Mouse (Mus musculus): ENCODE data around the gene Kpnb1. TPM values are rescaled to one million over a fixed set of nuclear protein-coding genes. Genes with fewer than 3 reads are reported as not detected.
A peak's percentile ranks its signal among the peaks of the same experiment; 100 is the strongest.

Kpnb1 gene
- polyA plus RNA-seq, 1 experiment from 2014 or later, result 39.0 TPM

DNA sequence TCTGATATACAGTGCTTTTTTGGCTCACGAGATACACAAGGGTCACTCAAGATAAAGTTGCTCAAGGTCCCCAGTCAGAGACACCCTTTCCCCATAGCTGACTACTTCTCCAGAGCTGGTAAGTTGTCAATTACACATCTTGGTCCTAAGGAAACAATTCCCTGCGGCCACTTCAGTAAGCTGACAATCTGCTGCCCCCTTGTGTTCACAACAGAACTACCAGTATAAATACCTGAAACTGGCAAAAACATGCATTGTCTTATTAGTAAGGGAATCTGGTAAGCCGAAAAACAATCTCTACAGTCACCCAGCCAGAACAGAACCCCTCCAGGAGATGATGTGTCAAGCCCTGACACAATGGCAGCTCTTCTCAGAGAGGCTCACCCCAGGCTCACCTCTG, 10.8 kb downstream of the Kpnb1 start:
- Histone ChIP-seq H3K4me3 (replicated peaks; ENCODE audit: low read length) (no peak overlapping the region), H3K27ac (ENCODE audit: low read length) (no peak overlapping the region), H3K4me2 (ENCODE audit: low read length) (no peak overlapping the region), H3K27me3 (replicated peaks; ENCODE audit: control insufficient read depth, insufficient read depth, low read length) (no peaks in the 10 kb centered on the region), H3K9ac (replicated peaks; ENCODE audit: low read depth, low read length) (no peak overlapping the region), H3K36me3 (ENCODE audit: control insufficient read depth, insufficient read depth) (peaks cover 68% of the 10 kb centered on the region), H3K9me3 (ENCODE audit: control insufficient read depth, low read length) (no peaks in the 10 kb centered on the region), H3K4me1 (replicated peaks; ENCODE audit: control insufficient read depth, insufficient read depth, low read length) (no peaks in the 10 kb centered on the region)
- ATAC-seq, result no peak
- WGBS, result 43% methylated on average over 3 of the region's 3 CpGs

DNA sequence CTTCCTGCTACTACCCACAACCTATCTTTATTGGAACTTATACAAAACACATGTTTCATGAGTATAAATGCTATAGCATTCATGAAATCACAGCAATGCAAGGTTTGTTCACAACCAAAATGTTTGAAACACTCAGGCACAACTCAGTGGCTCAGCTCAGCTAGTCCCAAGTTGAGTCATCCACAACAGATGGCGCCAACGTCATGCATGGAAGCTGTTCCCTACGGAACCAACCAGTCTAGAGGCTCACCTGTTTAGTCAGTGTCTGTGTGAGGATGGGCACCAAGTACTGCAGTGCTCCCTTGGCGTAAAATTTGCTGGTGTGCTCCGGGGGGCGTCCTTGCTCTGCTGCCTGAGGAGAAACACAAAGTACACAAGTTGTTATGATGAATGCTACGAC, 12.2 kb downstream of the Kpnb1 start:
- ATAC-seq, result no peak
- WGBS, result 91% methylated on average over 7 of the region's 7 CpGs
- no peak overlapping the region for H3K27ac ChIP-seq (ENCODE audit: low read length)

DNA sequence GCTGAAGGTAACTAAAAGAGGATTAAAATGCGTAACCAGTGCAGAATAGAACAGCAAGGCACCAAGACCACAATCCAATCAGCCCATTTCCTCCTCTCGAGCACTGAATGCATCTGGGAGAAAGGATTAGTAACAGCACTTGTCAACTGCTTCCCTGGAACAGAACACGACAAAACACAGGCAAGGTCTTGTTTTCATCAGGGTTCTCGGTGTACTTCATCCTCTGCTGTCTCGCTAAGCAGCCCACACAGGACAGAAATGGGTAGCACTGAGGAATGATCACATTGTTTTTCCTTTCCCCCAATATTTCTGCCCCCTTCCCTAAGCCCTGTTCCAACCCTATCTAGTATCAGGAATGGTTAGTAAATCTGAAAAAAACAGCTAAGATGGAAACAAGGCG, 27.3 kb downstream of the Kpnb1 start:
- H3K9me3 ChIP-seq (ENCODE audit: control insufficient read depth, low read length), result no peaks in the 10 kb centered on the region
- no peaks in the 10 kb centered on the region for H3K27me3 ChIP-seq (replicated peaks; ENCODE audit: control insufficient read depth, insufficient read depth, low read length)
- no peak overlapping the region for H3K4me2 ChIP-seq (ENCODE audit: low read length)
- 52% methylated on average over 6 of the region's 6 CpGs for whole genome bisulfite sequencing
- no peak overlapping the region for H3K4me3 ChIP-seq (replicated peaks; ENCODE audit: low read length)
- H3K36me3 ChIP-seq (ENCODE audit: control insufficient read depth, insufficient read depth), result peaks cover 39% of the 10 kb centered on the region
- no peak overlapping the region for H3K27ac ChIP-seq (ENCODE audit: low read length)
- ATAC-seq, result no peak
- H3K9ac ChIP-seq (replicated peaks; ENCODE audit: low read depth, low read length), result no peak overlapping the region
- H3K4me1 ChIP-seq (replicated peaks; ENCODE audit: control insufficient read depth, insufficient read depth, low read length), result no peaks in the 10 kb centered on the region

More for the DNA sequence above, 12.2 kb downstream of the Kpnb1 start:
- no peaks in the 10 kb centered on the region for H3K27me3 ChIP-seq (replicated peaks; ENCODE audit: control insufficient read depth, insufficient read depth, low read length)
- H3K4me3 ChIP-seq (replicated peaks; ENCODE audit: low read length), result no peak overlapping the region
- H3K36me3 ChIP-seq (ENCODE audit: control insufficient read depth, insufficient read depth), result peaks cover 71% of the 10 kb centered on the region
- H3K9ac ChIP-seq (replicated peaks; ENCODE audit: low read depth, low read length), result no peak overlapping the region
- no peaks in the 10 kb centered on the region for H3K4me1 ChIP-seq (replicated peaks; ENCODE audit: control insufficient read depth, insufficient read depth, low read length)
- H3K4me2 ChIP-seq (ENCODE audit: low read length), result no peak overlapping the region
- no peaks in the 10 kb centered on the region for H3K9me3 ChIP-seq (ENCODE audit: control insufficient read depth, low read length)

DNA sequence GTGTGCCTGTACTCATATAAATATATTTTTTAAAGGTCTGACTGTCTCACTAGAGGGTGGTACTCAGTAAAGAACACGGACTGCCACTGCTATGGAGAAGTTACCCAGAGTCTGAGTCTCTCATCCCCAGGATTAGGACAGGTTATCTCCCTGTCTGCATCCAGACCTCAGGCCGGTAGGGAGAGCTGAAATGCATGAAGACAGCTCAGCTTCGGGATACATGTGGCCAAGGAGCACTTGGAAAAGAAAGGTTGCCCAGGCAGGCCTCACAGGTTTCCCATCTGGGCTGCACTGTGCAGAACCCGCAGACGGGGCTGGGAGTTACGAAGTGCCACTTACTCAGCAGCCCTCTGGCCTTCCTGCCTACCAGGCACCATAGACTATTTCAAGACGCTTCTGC, 30.7 kb downstream of the Kpnb1 start:
- Histone ChIP-seq H3K9ac (replicated peaks; ENCODE audit: low read depth, low read length) (no peak overlapping the region), H3K4me2 (ENCODE audit: low read length) (no peak overlapping the region), H3K27me3 (replicated peaks; ENCODE audit: control insufficient read depth, insufficient read depth, low read length) (no peaks in the 10 kb centered on the region), H3K4me3 (replicated peaks; ENCODE audit: low read length) (no peak overlapping the region), H3K27ac (ENCODE audit: low read length) (no peak overlapping the region), H3K36me3 (ENCODE audit: control insufficient read depth, insufficient read depth) (peaks cover 20% of the 10 kb centered on the region; the same call in 1 of the 2 replicates), H3K9me3 (ENCODE audit: control insufficient read depth, low read length) (no peaks in the 10 kb centered on the region), H3K4me1 (replicated peaks; ENCODE audit: control insufficient read depth, insufficient read depth, low read length) (peaks cover 8% of the 10 kb centered on the region)
- WGBS, result 74% methylated on average over 7 of the region's 7 CpGs
- no peak for ATAC-seq

DNA sequence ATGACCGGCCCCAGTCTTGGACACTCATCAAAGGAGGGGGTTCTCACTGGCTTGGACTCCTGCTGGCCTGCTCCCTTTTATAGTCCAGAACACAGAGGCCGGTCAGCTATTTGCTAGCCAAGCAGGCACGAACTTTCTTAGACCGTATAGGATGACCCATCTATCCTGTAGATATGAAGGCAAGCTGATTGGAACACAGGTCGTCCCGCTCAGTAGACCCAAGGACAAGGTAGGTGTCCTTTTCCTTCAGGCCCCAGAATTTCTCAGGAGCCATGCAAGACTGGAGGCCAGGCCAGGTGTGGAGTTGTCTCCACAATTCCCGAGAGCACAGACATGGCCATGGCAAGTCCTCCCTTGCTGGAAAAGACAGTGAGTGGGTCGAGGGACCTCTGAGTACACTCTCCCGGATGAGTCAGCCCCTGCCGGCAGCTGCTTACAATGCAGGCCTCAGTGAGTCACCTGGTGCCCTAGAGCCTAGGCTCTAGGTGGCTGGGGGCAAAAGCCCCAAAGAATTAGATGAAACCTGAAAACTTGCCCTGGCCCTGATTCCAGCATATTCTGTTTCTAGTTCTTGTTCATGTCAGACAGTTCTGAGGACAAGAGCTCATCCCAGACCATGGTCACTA, 34.9 kb downstream of the Kpnb1 start:
- Histone ChIP-seq H3K4me3 (replicated peaks; ENCODE audit: low read length) (no peak overlapping the region), H3K36me3 (ENCODE audit: control insufficient read depth, insufficient read depth) (peaks cover 2% of the 10 kb centered on the region; the same call in 1 of the 2 replicates), H3K9me3 (ENCODE audit: control insufficient read depth, low read length) (no peaks in the 10 kb centered on the region), H3K4me2 (ENCODE audit: low read length) (no peak overlapping the region; the same call in 1 of the 2 replicates), H3K27ac (ENCODE audit: low read length) (no peak overlapping the region), H3K4me1 (replicated peaks; ENCODE audit: control insufficient read depth, insufficient read depth, low read length) (peaks cover 22% of the 10 kb centered on the region), H3K9ac (replicated peaks; ENCODE audit: low read depth, low read length) (no peak overlapping the region), H3K27me3 (replicated peaks; ENCODE audit: control insufficient read depth, insufficient read depth, low read length) (no peaks in the 10 kb centered on the region)
- WGBS, result 15% methylated on average over 10 of the region's 10 CpGs
- no peak for ATAC-seq

DNA sequence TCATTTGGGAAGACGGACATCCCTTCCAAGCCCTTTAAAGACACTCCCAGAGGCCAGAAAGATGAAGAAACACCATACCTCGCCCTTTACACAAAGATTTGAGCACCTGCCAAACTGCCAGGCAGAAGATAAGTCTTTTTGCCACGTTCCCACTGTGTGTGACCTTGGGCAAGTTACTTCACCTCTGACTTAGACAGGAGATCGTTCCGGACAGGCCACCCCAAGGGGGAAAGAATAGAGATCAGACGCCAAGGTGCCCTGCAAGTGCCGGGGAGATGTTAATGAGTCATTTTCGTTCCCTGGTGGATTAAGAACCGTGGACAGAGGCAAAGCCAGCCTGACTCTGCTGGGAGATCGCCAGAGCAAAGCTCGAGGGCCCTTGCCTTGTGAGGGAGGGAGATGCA, 35.7 kb downstream of the Kpnb1 start:
- no peak for ATAC-seq
- peak overlapping the region; percentile 82 for H3K4me3 ChIP-seq (replicated peaks; ENCODE audit: low read length)
- no peaks in the 10 kb centered on the region for H3K9me3 ChIP-seq (ENCODE audit: control insufficient read depth, low read length)
- peaks cover 2% of the 10 kb centered on the region; the same call in 1 of the 2 replicates for H3K36me3 ChIP-seq (ENCODE audit: control insufficient read depth, insufficient read depth)
- no peaks in the 10 kb centered on the region for H3K27me3 ChIP-seq (replicated peaks; ENCODE audit: control insufficient read depth, insufficient read depth, low read length)
- H3K4me2 ChIP-seq (ENCODE audit: low read length), result peak overlapping the region; percentile 60
- no peak overlapping the region for H3K27ac ChIP-seq (ENCODE audit: low read length)
- peaks cover 22% of the 10 kb centered on the region for H3K4me1 ChIP-seq (replicated peaks; ENCODE audit: control insufficient read depth, insufficient read depth, low read length)
- peak overlapping the region; percentile 85 for H3K9ac ChIP-seq (replicated peaks; ENCODE audit: low read depth, low read length)
- WGBS, result 0% methylated on average over 11 of the region's 11 CpGs

DNA sequence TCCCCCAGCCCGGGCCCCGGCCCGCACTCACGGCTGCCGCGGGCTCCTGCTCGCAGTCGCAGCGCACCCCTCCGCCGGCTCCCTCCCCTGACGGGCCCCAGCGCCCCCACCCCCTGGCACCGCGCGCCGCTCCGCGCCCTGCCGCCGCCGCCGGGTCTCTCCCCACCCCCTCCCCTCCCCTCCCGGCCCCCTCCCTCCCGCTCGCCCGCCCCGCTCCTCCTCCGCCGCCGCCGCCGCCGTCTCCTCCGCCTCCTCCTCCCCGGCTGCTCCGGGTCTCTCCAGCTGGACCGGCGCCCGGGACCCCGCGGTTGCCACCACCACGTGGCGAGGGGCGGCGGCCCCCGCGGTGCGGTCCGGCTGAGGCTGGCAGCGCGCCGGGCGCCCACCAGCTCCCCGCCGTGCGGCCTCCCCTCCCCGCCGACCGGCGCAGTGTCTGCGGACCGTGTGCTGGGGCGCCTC, 36.3 kb downstream of the Kpnb1 start, which contains the start of gene Tbkbp1:
TSS of gene Tbkbp1 (minus strand) at position 153 of the 459 bp plus-strand sequence.
- WGBS, result 0% methylated on average over 22 of the region's 64 CpGs
- Histone ChIP-seq H3K4me2 (ENCODE audit: low read length) (peak within 1 kb of the TSS; percentile 60), H3K4me3 (replicated peaks; ENCODE audit: low read length) (peak within 1 kb of the TSS; percentile 82), H3K4me1 (replicated peaks; ENCODE audit: control insufficient read depth, insufficient read depth, low read length) (peaks cover 22% of the 10 kb centered on the region), H3K36me3 (ENCODE audit: control insufficient read depth, insufficient read depth) (peaks cover 2% of the 10 kb centered on the region; the same call in 1 of the 2 replicates), H3K27ac (ENCODE audit: low read length) (peak within 1 kb of the TSS; percentile 79), H3K9ac (replicated peaks; ENCODE audit: low read depth, low read length) (peak within 1 kb of the TSS; percentile 85), H3K9me3 (ENCODE audit: control insufficient read depth, low read length) (no peaks in the 10 kb centered on the region), H3K27me3 (replicated peaks; ENCODE audit: control insufficient read depth, insufficient read depth, low read length) (no peaks in the 10 kb centered on the region)
- ATAC-seq, result peak; percentile 39

DNA sequence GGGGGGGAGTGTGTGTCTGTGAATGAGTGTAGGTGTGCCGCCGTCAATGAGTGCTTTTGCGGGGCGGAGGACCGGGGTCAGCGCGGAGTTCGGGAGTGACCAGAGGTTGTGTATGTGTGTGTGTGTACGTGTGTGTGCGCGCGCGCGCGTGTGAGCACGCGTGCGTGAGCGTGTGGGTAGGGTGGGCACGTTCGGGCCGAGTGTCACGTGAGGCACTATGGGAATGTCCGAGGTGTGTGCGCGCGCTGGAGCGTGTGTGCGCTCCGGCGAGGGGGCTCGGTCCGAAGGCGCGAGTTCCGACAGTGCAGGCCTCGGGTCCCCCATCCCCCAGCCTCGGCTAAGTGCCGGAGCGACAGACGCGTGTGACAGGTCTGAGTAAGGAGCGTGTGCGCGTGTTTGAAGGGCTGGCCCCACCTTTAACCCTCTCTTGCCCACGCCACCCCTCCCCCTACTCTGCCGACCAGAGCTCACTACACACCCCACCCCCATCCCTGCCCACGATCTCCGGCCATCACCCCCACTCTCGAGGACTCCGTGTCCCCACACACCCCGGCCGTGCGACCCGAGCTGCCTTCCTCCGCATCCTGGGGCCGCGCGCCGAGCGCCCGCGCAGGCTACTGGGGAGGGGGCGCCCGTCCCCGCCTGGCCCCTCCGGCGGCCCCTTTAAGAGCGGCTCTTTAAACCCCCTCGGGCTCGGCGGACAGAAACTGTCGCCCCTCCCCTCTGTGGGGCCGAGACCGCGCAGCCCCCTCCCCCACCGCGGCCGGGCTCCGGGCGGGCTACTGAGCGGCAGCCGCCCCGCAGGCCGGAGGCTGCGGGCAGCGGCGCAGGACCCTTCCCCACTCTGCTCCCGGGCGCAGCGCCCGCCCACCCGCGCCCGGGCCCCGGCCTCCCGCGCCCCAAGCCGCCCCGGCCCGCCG, 37.0 kb downstream of the Kpnb1 start:
- peak overlapping the region; percentile 85 for H3K9ac ChIP-seq (replicated peaks; ENCODE audit: low read depth, low read length)
- H3K4me1 ChIP-seq (replicated peaks; ENCODE audit: control insufficient read depth, insufficient read depth, low read length), result peaks cover 22% of the 10 kb centered on the region
- peaks cover 2% of the 10 kb centered on the region; the same call in 1 of the 2 replicates for H3K36me3 ChIP-seq (ENCODE audit: control insufficient read depth, insufficient read depth)
- H3K27me3 ChIP-seq (replicated peaks; ENCODE audit: control insufficient read depth, insufficient read depth, low read length), result no peaks in the 10 kb centered on the region
- no peaks in the 10 kb centered on the region for H3K9me3 ChIP-seq (ENCODE audit: control insufficient read depth, low read length)
- H3K27ac ChIP-seq (ENCODE audit: low read length), result peak overlapping the region; percentile 79
- peak overlapping the region; percentile 60 for H3K4me2 ChIP-seq (ENCODE audit: low read length)
- WGBS, result under 1% methylated on average over 71 of the region's 102 CpGs
- H3K4me3 ChIP-seq (replicated peaks; ENCODE audit: low read length), result peak overlapping the region; percentile 82
- peak; percentile 77 for ATAC-seq

DNA sequence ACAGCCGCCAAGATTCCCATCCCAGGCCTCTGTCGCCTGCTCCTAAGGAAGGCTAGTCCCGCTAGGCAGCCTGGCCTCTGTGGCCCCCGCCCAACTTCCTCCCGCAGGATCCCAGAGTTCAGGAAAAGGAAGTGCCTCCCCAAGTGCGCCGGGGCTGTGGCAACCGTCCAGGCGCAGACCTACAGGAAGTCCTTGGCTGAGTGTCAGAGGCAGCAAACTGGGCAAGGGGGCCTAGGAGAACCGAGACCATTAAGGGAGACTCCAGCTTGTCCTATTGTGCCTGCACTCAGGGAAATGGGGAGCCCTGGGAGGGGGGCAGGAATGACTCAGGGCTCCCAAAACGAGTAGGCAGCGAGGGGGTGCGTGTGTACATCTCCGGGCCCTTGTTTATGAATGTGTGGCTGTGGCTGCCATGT, 37.7 kb downstream of the Kpnb1 start:
- H3K27ac ChIP-seq (ENCODE audit: low read length), result peak overlapping the region; percentile 79
- no peaks in the 10 kb centered on the region for H3K9me3 ChIP-seq (ENCODE audit: control insufficient read depth, low read length)
- peaks cover 22% of the 10 kb centered on the region for H3K4me1 ChIP-seq (replicated peaks; ENCODE audit: control insufficient read depth, insufficient read depth, low read length)
- peak overlapping the region; percentile 60 for H3K4me2 ChIP-seq (ENCODE audit: low read length)
- peak overlapping the region; percentile 85 for H3K9ac ChIP-seq (replicated peaks; ENCODE audit: low read depth, low read length)
- no peaks in the 10 kb centered on the region for H3K27me3 ChIP-seq (replicated peaks; ENCODE audit: control insufficient read depth, insufficient read depth, low read length)
- ATAC-seq, result peak; percentile 20; the same call in 1 of the 2 replicates
- H3K36me3 ChIP-seq (ENCODE audit: control insufficient read depth, insufficient read depth), result no peaks in the 10 kb centered on the region
- H3K4me3 ChIP-seq (replicated peaks; ENCODE audit: low read length), result peak overlapping the region; percentile 82
- WGBS, result 3% methylated on average over 14 of the region's 14 CpGs

Measured in forebrain, embryonic 16.5 days (tissue).